Mouse (Mus musculus): Measurements from ENCODE around the gene Rps6ka2.

DNA sequence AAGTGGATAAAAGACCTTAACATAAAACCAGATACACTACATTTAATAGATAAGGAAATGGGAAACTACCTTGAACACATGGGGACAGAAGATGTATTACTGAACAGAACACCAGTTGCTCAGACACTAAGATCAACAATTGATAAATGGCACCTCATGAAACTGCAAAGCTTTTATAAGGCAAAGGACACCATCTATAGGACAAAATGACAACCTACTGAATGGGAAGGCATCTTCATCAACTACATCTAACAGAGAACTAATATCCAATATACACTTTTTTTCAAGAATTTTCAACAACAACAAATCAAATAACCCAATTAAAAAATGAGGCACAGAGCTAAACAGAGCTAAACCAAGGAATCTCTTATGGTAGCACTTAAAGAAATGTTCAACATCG is 87.3 kb downstream of the Rps6ka2 start:
- no peak for TF ChIP-seq USF1 (IDR thresholded peaks at IDR 0.05; ENCODE audit: low read depth)
- no peak for TF ChIP-seq CTCF (IDR thresholded peaks at IDR 0.05; ENCODE audit: control insufficient read depth, insufficient read depth, insufficient read length)
- TF ChIP-seq FOSL1 (IDR thresholded peaks at IDR 0.05; ENCODE audit: insufficient read depth, low read length, poor library complexity, severe bottlenecking): no peak
- TF ChIP-seq CEBPB (IDR thresholded peaks at IDR 0.05; ENCODE audit: low read depth): no peak
- TF ChIP-seq MYOG (IDR thresholded peaks at IDR 0.05; ENCODE audit: control insufficient read depth, extremely low read depth, insufficient read length): no peak
- no peak for TF ChIP-seq MAX (IDR thresholded peaks at IDR 0.05)
- no peak for TF ChIP-seq MYOD1 (IDR thresholded peaks at IDR 0.05; ENCODE audit: control insufficient read depth, insufficient read length, low read depth)

All from C2C12 (cell line).